Mouse (Mus musculus): ENCODE measurements around the gene Acot8. TPM values are rescaled to one million over a fixed set of nuclear protein-coding genes. Genes with fewer than 3 reads are reported as not detected.

Acot8 gene
- polyA plus RNA-seq, 1 experiment from 2014 or later, result 20.3 TPM

DNA sequence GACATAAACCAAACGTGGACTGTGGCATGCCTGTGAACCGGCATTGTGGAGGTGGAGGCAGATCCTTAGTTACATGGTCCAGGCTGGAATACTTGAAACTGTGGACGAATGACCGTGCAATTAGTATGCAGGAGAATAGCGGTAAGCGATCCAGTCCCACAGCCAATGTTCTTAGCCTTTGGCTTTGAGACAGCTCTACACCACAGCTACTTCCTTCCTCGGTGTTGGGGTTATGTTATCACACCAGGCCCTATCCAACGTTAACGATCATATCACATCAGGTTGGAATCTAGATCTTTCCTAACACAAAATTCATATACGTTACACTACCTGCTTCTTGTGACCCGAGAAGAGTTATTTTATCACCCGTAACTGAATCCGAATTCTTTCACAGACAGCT is 59.7 kb downstream of the Acot8 start:
- Histone ChIP-seq H3K4me2 (peak overlapping the region; percentile 73), H3K9me3 (no peaks in the 10 kb centered on the region), H3K9ac (peak overlapping the region; percentile 89), H3K4me1 (replicated peaks) (peaks cover 33% of the 10 kb centered on the region), H3K36me3 (peaks cover 25% of the 10 kb centered on the region), H3K27ac (replicated peaks) (no peak overlapping the region), H3K4me3 (peak overlapping the region; percentile 72), H3K27me3 (no peaks in the 10 kb centered on the region; the same call in 1 of the 2 replicates)
- ATAC-seq (ENCODE audit: low read depth), result no peak
- WGBS, result 75% methylated on average over 13 of the region's 13 CpGs

Other genes starting within 250 kb of the Acot8 start
- 2.2 and 4.2 TPM in 2 replicates for gene Wfdc2, start 242.5 kb downstream of the Acot8 start, polyA plus RNA-seq (2015; fragmentation: Nextera tagmentation; extraction: Ambion mirVana)
- gene Spint3, start 231.4 kb downstream of the Acot8 start, polyA plus RNA-seq (2015; fragmentation: Nextera tagmentation; extraction: Ambion mirVana), result not detected in 2 replicates
- not detected in 2 replicates for gene Wfdc6a, start 219.4 kb downstream of the Acot8 start, polyA plus RNA-seq (2015; fragmentation: Nextera tagmentation; extraction: Ambion mirVana)
- gene Eppin, start 211.3 kb downstream of the Acot8 start, polyA plus RNA-seq (2015; fragmentation: Nextera tagmentation; extraction: Ambion mirVana), result not detected in 2 replicates
- gene Wfdc6b, start 191.4 kb downstream of the Acot8 start, polyA plus RNA-seq (2015; fragmentation: Nextera tagmentation; extraction: Ambion mirVana), result not detected in 2 replicates
- gene Wfdc8, start 191.3 kb downstream of the Acot8 start, polyA plus RNA-seq (2015; fragmentation: Nextera tagmentation; extraction: Ambion mirVana), result not detected in 2 replicates
- gene Wfdc16, start 166.1 kb downstream of the Acot8 start, polyA plus RNA-seq (2015; fragmentation: Nextera tagmentation; extraction: Ambion mirVana), result not detected in 2 replicates
- gene Wfdc10, start 148.8 kb downstream of the Acot8 start, polyA plus RNA-seq (2015; fragmentation: Nextera tagmentation; extraction: Ambion mirVana), result not detected in 2 replicates
- not detected in 2 replicates for gene Wfdc9, start 148.3 kb downstream of the Acot8 start, polyA plus RNA-seq (2015; fragmentation: Nextera tagmentation; extraction: Ambion mirVana)
- not detected in 2 replicates for gene Wfdc11, start 130.8 kb downstream of the Acot8 start, polyA plus RNA-seq (2015; fragmentation: Nextera tagmentation; extraction: Ambion mirVana)
- gene Wfdc13, start 119.8 kb downstream of the Acot8 start, polyA plus RNA-seq (2015; fragmentation: Nextera tagmentation; extraction: Ambion mirVana), result not detected in 2 replicates
- not detected in 2 replicates for gene Spint4, start 106.4 kb downstream of the Acot8 start, polyA plus RNA-seq (2015; fragmentation: Nextera tagmentation; extraction: Ambion mirVana)
- gene Spint5, start 89.6 kb downstream of the Acot8 start, polyA plus RNA-seq (2015; fragmentation: Nextera tagmentation; extraction: Ambion mirVana), result not detected in 2 replicates
- gene Wfdc3, start 59.0 kb downstream of the Acot8 start, polyA plus RNA-seq (2015; fragmentation: Nextera tagmentation; extraction: Ambion mirVana), result 1.0 and 1.2 TPM in 2 replicates
- 67.1 and 71.4 TPM in 2 replicates for gene Dnttip1, start 58.9 kb downstream of the Acot8 start, polyA plus RNA-seq (2015; fragmentation: Nextera tagmentation; extraction: Ambion mirVana)
- 80.8 and 108 TPM in 2 replicates for gene Ube2c, start 35.0 kb downstream of the Acot8 start, polyA plus RNA-seq (2015; fragmentation: Nextera tagmentation; extraction: Ambion mirVana)
- gene Tnnc2, start 24.9 kb downstream of the Acot8 start, polyA plus RNA-seq (2015; fragmentation: Nextera tagmentation; extraction: Ambion mirVana), result 9.3 and 25.7 TPM in 2 replicates
- 17.1 and 22.9 TPM in 2 replicates for gene Snx21, start 19.1 kb downstream of the Acot8 start, polyA plus RNA-seq (2015; fragmentation: Nextera tagmentation; extraction: Ambion mirVana)
- gene Zswim3, start 216 bp upstream of the Acot8 start, polyA plus RNA-seq (2015; fragmentation: Nextera tagmentation; extraction: Ambion mirVana), result 14.2 and 16.7 TPM in 2 replicates
- gene Zswim1, start 17.8 kb upstream of the Acot8 start, polyA plus RNA-seq (2015; fragmentation: Nextera tagmentation; extraction: Ambion mirVana), result 22.3 and 23.7 TPM in 2 replicates
- not detected in 2 replicates for gene Spata25, start 23.7 kb upstream of the Acot8 start, polyA plus RNA-seq (2015; fragmentation: Nextera tagmentation; extraction: Ambion mirVana)
- gene Ctsa, start 28.0 kb upstream of the Acot8 start, polyA plus RNA-seq (2015; fragmentation: Nextera tagmentation; extraction: Ambion mirVana), result 97.5 and 109 TPM in 2 replicates
- gene Neurl2, start 28.6 kb upstream of the Acot8 start, polyA plus RNA-seq (2015; fragmentation: Nextera tagmentation; extraction: Ambion mirVana), result 4.9 and 5.4 TPM in 2 replicates
- gene Pltp, start 52.8 kb upstream of the Acot8 start, polyA plus RNA-seq (2015; fragmentation: Nextera tagmentation; extraction: Ambion mirVana), result 126 and 132 TPM in 2 replicates
- 80.8 and 93.1 TPM in 2 replicates for gene Pcif1, start 74.4 kb upstream of the Acot8 start, polyA plus RNA-seq (2015; fragmentation: Nextera tagmentation; extraction: Ambion mirVana)
- 13.3 and 14.2 TPM in 2 replicates for gene Zfp335, start 106.9 kb upstream of the Acot8 start, polyA plus RNA-seq (2015; fragmentation: Nextera tagmentation; extraction: Ambion mirVana)
- 16.9 and 17.1 TPM in 2 replicates for gene Mmp9, start 135.9 kb upstream of the Acot8 start, polyA plus RNA-seq (2015; fragmentation: Nextera tagmentation; extraction: Ambion mirVana)
- gene Slc12a5, start 155.9 kb upstream of the Acot8 start, polyA plus RNA-seq (2015; fragmentation: Nextera tagmentation; extraction: Ambion mirVana), result 20.8 and 21.3 TPM in 2 replicates
- 97.3 and 111 TPM in 2 replicates for gene Ncoa5, start 230.0 kb upstream of the Acot8 start, polyA plus RNA-seq (2015; fragmentation: Nextera tagmentation; extraction: Ambion mirVana)

Data from neural tube, embryonic 13.5 days (tissue).